7 mouse cellular contexts compared by ENCODE assay signal in the genomic region with DNA sequence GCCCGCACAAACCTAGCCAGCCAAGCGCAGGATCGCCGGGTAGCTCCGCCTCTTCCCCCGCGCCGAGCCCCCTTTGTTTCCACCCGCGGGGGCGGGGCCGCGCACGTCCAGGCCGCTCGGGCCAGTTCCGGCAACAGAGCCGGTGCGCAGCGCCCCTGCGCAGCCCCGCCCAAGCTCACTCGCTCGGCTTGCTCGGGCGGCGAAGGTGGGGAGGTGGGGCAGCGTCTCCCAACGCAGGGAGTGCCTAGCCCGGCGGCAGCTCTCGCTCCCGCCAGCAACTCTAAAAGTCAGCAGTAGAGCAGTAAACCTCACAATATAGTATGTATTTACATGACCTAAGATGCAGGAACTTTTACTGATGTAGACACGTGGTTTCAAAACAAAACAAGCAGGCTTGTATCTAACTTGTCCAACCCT.
DNase-seq lines count a peak whose midpoint lies in the region; ATAC-seq lines count a peak whose summit lies in the region.

No protein-coding gene starts in this region.

- H3K4me2 ChIP-seq in midbrain, embryonic 13.5 days (replicated peaks): peak overlapping the region; percentile 56

- H3K36me3 ChIP-seq in embryonic facial prominence, embryonic 10.5 days (replicated peaks): no peaks in the 10 kb centered on the region
- no peaks in the 10 kb centered on the region for H3K36me3 ChIP-seq in limb, embryonic 10.5 days
- no peaks in the 10 kb centered on the region for H3K36me3 ChIP-seq in midbrain, embryonic 13.5 days

- H3K27me3 ChIP-seq in embryonic facial prominence, embryonic 10.5 days (replicated peaks; ENCODE audit: low read depth, poor library complexity, severe bottlenecking): no peaks in the 10 kb centered on the region
- no peaks in the 10 kb centered on the region for H3K27me3 ChIP-seq in limb, embryonic 10.5 days (ENCODE audit: low read depth, poor library complexity, severe bottlenecking)
- no peaks in the 10 kb centered on the region for H3K27me3 ChIP-seq in midbrain, embryonic 13.5 days

- peak overlapping the region; percentile 58 for H3K4me3 ChIP-seq in embryonic facial prominence, embryonic 10.5 days
- peak overlapping the region; percentile 70 for H3K4me3 ChIP-seq in limb, embryonic 10.5 days
- H3K4me3 ChIP-seq in midbrain, embryonic 13.5 days (replicated peaks): peak overlapping the region; percentile 41

- DNase-seq in adrenal gland, postnatal 10 days: peak; percentile 98
- peak; percentile 98 for DNase-seq in embryonic facial prominence, embryonic 10.5 days (ENCODE audit: low spot score)
- peak; percentile 94 for DNase-seq in kidney, adult 11 months
- DNase-seq in limb, embryonic 10.5 days (ENCODE audit: low spot score): peak; percentile 97
- DNase-seq in spleen, adult 12 weeks (ENCODE audit: low spot score): peak; percentile 95

- no peak overlapping the region; the same call in 1 of the 2 replicates for H3K9ac ChIP-seq in midbrain, embryonic 13.5 days (replicated peaks)

- under 1% methylated on average over 26 of the region's 34 CpGs for WGBS in embryonic facial prominence, embryonic 10.5 days
- 0% methylated on average over 26 of the region's 34 CpGs for WGBS in limb, embryonic 10.5 days
- under 1% methylated on average over 26 of the region's 34 CpGs for WGBS in midbrain, embryonic 13.5 days

- peak overlapping the region; percentile 67 for H3K27ac ChIP-seq in embryonic facial prominence, embryonic 10.5 days (replicated peaks)
- peak overlapping the region; percentile 22 for H3K27ac ChIP-seq in limb, embryonic 10.5 days
- peak overlapping the region; percentile 55; the same call in 1 of the 2 replicates for H3K27ac ChIP-seq in midbrain, embryonic 13.5 days

- H3K4me1 ChIP-seq in embryonic facial prominence, embryonic 10.5 days: peaks cover 41% of the 10 kb centered on the region
- H3K4me1 ChIP-seq in limb, embryonic 10.5 days: peaks cover 35% of the 10 kb centered on the region
- H3K4me1 ChIP-seq in midbrain, embryonic 13.5 days (replicated peaks): peaks cover 38% of the 10 kb centered on the region

- no peaks in the 10 kb centered on the region for H3K9me3 ChIP-seq in embryonic facial prominence, embryonic 10.5 days
- H3K9me3 ChIP-seq in limb, embryonic 10.5 days (replicated peaks): no peaks in the 10 kb centered on the region
- no peaks in the 10 kb centered on the region for H3K9me3 ChIP-seq in midbrain, embryonic 13.5 days

- ATAC-seq in granulocyte monocyte progenitor cell, adult 5-6 weeks (replicated peaks; ENCODE audit: poor library complexity, severe bottlenecking): peak; percentile 76
- peak; percentile 90 for ATAC-seq in midbrain, embryonic 13.5 days

Comparison
In these comparisons a context has a peak if more than half of its experiments do, and no peak if none do; other contexts are left out.
1. Peak in every context shown above with its lines: DNase-seq, ATAC-seq, H3K4me3 ChIP-seq and H3K27ac ChIP-seq.